Mouse (Mus musculus) macrophage (primary cell): ENCODE measurements around the gene Amigo1. TPM values are rescaled to one million over a fixed set of nuclear protein-coding genes. Genes with fewer than 3 reads are reported as not detected.

Experiments used
- polyA plus RNA-seq: library from polyadenylated mRNA; stranded (reverse); fragments of 250-400 nt; gene quantifications from 3 replicates; pipeline ENCODE4 v1.2.4, GENCODE M21; 2018; ENCODE audit warnings: inconsistent platforms

The Amigo1 gene
- polyA plus RNA-seq, 1 experiment from 2014 or later = 0.90 TPM

Other genes starting within 250 kb of the Amigo1 start
- not detected in 3 replicates for gene Gstm6, start 242.6 kb upstream of the Amigo1 start, polyA plus RNA-seq
- not detected in 3 replicates for gene Gstm3, start 217.1 kb upstream of the Amigo1 start, polyA plus RNA-seq
- gene Gstm2, start 199.9 kb upstream of the Amigo1 start, polyA plus RNA-seq = 5.8 to 12.2 TPM (median 10.0 TPM) in 3 replicates
- 150 to 391 TPM (median 384 TPM) in 3 replicates for gene Gstm1, start 168.4 kb upstream of the Amigo1 start, polyA plus RNA-seq
- 10.1 to 17.6 TPM (median 15.1 TPM) in 3 replicates for gene Gstm4, start 141.4 kb upstream of the Amigo1 start, polyA plus RNA-seq
- 7.1 to 19.1 TPM (median 17.7 TPM) in 3 replicates for gene Ampd2, start 99.7 kb upstream of the Amigo1 start, polyA plus RNA-seq
- gene Gnat2, start 93.5 kb upstream of the Amigo1 start, polyA plus RNA-seq = not detected in 3 replicates
- 64.3 to 104 TPM (median 77.4 TPM) in 3 replicates for gene Gnai3, start 40.2 kb upstream of the Amigo1 start, polyA plus RNA-seq
- not detected in 3 replicates for gene Gpr61, start 31.5 kb upstream of the Amigo1 start, polyA plus RNA-seq
- gene Cyb561d1, start 14.9 kb downstream of the Amigo1 start, polyA plus RNA-seq = 7.2 to 11.4 TPM (median 8.4 TPM) in 3 replicates
- 1.9 to 3.0 TPM (median 2.4 TPM) in 3 replicates for gene Atxn7l2, start 24.6 kb downstream of the Amigo1 start, polyA plus RNA-seq
- 0.04 TPM in 1 of 3 replicates, not detected in the others for gene Sypl2, start 40.3 kb downstream of the Amigo1 start, polyA plus RNA-seq
- gene Psma5, start 70.6 kb downstream of the Amigo1 start, polyA plus RNA-seq = 106 to 127 TPM (median 113 TPM) in 3 replicates
- 26.1 to 55.7 TPM (median 27.5 TPM) in 3 replicates for gene Sort1, start 97.7 kb downstream of the Amigo1 start, polyA plus RNA-seq
- gene Mybphl, start 178.6 kb downstream of the Amigo1 start, polyA plus RNA-seq = not detected in 3 replicates
- 3.1 to 7.0 TPM (median 3.1 TPM) in 3 replicates for gene Psrc1, start 197.5 kb downstream of the Amigo1 start, polyA plus RNA-seq
- gene Celsr2, start 229.2 kb downstream of the Amigo1 start, polyA plus RNA-seq = 0.30 TPM in 1 of 3 replicates, not detected in the others